Mouse (Mus musculus): ENCODE data around the gene Gcsam. TPM values are rescaled to one million over a fixed set of nuclear protein-coding genes. Genes with fewer than 3 reads are reported as not detected.

Gene Gcsam
- 0.20 TPM in 1 of 2 replicates, not detected in the other for polyA plus RNA-seq (2016; fragmentation: Nextera tagmentation; extraction: Ambion mirVana)

DNA sequence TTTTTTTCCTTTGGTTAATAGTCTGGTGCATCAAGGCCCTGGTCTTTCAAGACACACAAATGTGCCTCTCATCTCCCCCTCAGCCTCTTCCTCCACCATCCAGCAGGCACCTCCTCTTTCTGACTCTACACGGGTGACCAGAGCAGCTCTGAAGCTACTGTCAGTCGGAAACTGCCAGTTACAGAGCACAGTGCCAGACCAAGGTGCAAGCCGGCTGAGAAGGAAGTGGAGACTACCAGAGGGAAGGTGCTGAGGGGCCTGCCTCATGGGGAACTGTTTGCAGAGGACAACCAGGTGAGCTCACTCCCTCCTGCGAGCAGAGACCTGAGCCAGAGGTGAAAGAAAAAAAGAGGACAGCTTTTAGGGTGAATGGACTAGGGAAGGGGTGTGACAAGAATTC is at the start of gene Gcsam:
Gcsam (plus strand) TSS at position 114 of the 400 bp plus-strand sequence.
- no peak for ATAC-seq (ENCODE audit: low FRiP score, low read depth)
- H3K9ac ChIP-seq, result no peak within 1 kb of the TSS
- H3K27ac ChIP-seq, result no peak within 1 kb of the TSS
- H3K4me2 ChIP-seq (replicated peaks), result no peak within 1 kb of the TSS
- no peaks in the 10 kb centered on the region for H3K9me3 ChIP-seq
- no peaks in the 10 kb centered on the region for H3K4me1 ChIP-seq
- H3K36me3 ChIP-seq, result no peaks in the 10 kb centered on the region
- H3K27me3 ChIP-seq (replicated peaks), result no peaks in the 10 kb centered on the region
- H3K4me3 ChIP-seq, result no peak within 1 kb of the TSS
- WGBS, result 82% methylated on average over 4 of the region's 4 CpGs

DNA sequence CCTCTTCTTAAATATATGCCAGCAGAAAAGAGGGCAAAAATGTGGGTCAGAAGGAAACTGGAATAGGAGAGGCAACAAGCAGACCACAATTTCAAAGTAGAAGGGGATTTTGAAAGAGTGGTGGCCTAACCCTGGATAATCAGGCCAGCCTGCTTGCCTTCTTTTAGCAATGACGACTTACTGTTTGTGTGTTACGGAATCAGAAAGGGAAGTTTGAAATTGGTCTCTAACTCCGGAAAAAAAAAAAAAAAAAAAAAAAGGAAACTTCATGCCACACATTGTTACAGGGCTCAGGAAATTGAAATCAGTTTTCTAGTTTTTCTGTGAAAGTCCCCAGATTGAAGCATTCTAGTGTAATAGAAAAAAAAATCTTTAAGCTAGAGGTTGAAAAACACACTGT is 48.4 kb upstream of the Gcsam start:
- Histone ChIP-seq H3K9me3 (no peaks in the 10 kb centered on the region), H3K4me1 (no peaks in the 10 kb centered on the region), H3K36me3 (no peaks in the 10 kb centered on the region), H3K4me2 (replicated peaks) (no peak overlapping the region), H3K27me3 (replicated peaks) (no peaks in the 10 kb centered on the region), H3K27ac (no peak overlapping the region), H3K9ac (no peak overlapping the region), H3K4me3 (no peak overlapping the region)
- no peak for ATAC-seq (ENCODE audit: low FRiP score, low read depth)
- 76% methylated on average over 3 of the region's 3 CpGs for WGBS

DNA sequence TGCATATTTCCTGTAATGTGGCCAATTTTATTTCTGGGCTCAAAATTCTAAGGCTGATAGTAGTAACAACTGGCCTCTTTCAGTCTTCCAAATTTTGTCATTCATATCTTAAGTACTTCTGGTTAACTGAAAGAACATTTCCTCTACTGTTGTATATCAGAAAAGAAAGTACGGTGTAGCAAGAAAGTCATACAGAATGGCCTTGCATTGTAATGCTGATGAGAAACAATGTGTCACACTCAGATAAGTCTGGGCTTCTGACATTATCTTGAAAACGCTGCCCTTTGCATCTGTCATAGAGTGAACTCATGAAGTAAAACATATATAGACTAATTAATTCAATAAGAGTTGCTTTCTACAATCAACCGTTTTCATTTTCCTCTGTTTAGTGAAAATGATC is 37.9 kb upstream of the Gcsam start:
- Histone ChIP-seq H3K9ac (no peak overlapping the region), H3K4me3 (no peak overlapping the region), H3K9me3 (no peaks in the 10 kb centered on the region), H3K4me1 (no peaks in the 10 kb centered on the region), H3K36me3 (no peaks in the 10 kb centered on the region), H3K27me3 (replicated peaks) (no peaks in the 10 kb centered on the region), H3K4me2 (replicated peaks) (no peak overlapping the region), H3K27ac (no peak overlapping the region)
- 89% methylated on average over 3 of the region's 3 CpGs for WGBS
- ATAC-seq (ENCODE audit: low FRiP score, low read depth), result no peak

DNA sequence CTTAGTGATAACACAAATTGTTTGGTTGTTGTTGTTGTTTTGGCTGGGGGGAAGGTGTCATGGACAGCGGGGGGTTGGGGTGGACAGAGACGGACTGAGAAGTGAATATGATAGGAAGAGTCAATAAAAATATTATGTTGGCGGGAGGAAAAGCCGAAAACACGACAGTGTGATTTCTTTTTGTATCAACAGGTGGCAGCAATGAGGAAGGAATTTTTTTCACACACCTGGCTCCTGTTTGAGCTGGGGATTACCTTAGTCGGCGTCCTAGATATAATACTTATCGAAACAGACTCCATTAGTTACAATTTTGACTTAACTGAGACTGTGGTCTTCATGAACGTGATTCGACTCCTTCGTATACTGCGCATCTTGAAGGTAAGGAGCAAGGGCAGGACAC is 30.3 kb upstream of the Gcsam start:
- H3K36me3 ChIP-seq, result no peaks in the 10 kb centered on the region
- H3K27ac ChIP-seq, result no peak overlapping the region
- no peaks in the 10 kb centered on the region for H3K27me3 ChIP-seq (replicated peaks)
- no peaks in the 10 kb centered on the region for H3K9me3 ChIP-seq
- WGBS, result 70% methylated on average over 12 of the region's 12 CpGs
- H3K4me1 ChIP-seq, result no peaks in the 10 kb centered on the region
- H3K9ac ChIP-seq, result no peak overlapping the region
- no peak overlapping the region for H3K4me3 ChIP-seq
- ATAC-seq (ENCODE audit: low FRiP score, low read depth), result no peak
- no peak overlapping the region for H3K4me2 ChIP-seq (replicated peaks)

- H3K27ac ChIP-seq, result no peak overlapping the region
- 36% methylated on average over 2 of the region's 2 CpGs for whole genome bisulfite sequencing
- no peak overlapping the region for H3K4me2 ChIP-seq (replicated peaks)
- no peak overlapping the region for H3K4me3 ChIP-seq
- no peaks in the 10 kb centered on the region for H3K27me3 ChIP-seq (replicated peaks)
- H3K9me3 ChIP-seq, result no peaks in the 10 kb centered on the region
- no peaks in the 10 kb centered on the region for H3K36me3 ChIP-seq
- ATAC-seq (ENCODE audit: low FRiP score, low read depth), result no peak
- H3K4me1 ChIP-seq, result no peaks in the 10 kb centered on the region
- H3K9ac ChIP-seq, result no peak overlapping the region
These were observed 27.7 kb upstream of the Gcsam start for GRCm38 (mm10) chr16:45582512-45582911.

DNA sequence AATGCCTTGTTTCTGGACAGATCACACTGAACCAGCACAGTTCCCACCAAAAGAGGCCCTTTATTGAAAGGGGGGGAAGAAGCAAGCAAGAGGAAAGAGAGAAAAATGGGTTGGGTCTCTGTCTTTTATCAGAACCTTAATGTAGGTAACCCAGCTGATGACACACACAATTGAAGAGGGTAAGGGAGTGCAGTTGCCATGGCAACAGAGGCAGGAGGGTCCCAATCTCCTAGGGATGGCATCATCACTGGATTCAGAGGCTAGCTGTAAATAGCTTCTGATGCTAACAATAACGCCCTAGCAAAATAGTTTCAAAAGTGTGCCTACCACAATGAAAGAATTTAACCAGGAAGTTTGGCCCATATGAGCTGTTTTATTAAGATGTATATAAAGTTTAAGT is 16.5 kb upstream of the Gcsam start:
- Histone ChIP-seq H3K4me2 (replicated peaks) (no peak overlapping the region), H3K4me1 (no peaks in the 10 kb centered on the region), H3K4me3 (no peak overlapping the region), H3K36me3 (no peaks in the 10 kb centered on the region), H3K27me3 (replicated peaks) (no peaks in the 10 kb centered on the region), H3K27ac (no peak overlapping the region), H3K9me3 (no peaks in the 10 kb centered on the region), H3K9ac (no peak overlapping the region)
- 49% methylated on average over 1 of the region's 1 CpGs for WGBS
- no peak for ATAC-seq (ENCODE audit: low FRiP score, low read depth)

GRCm38 (mm10) chr16:45595494-45595893 is 14.7 kb upstream of the Gcsam start:
- Histone ChIP-seq H3K36me3 (no peaks in the 10 kb centered on the region), H3K27ac (no peak overlapping the region), H3K9me3 (no peaks in the 10 kb centered on the region), H3K4me1 (no peaks in the 10 kb centered on the region), H3K4me3 (no peak overlapping the region), H3K27me3 (replicated peaks) (no peaks in the 10 kb centered on the region), H3K4me2 (replicated peaks) (no peak overlapping the region), H3K9ac (no peak overlapping the region)
- ATAC-seq (ENCODE audit: low FRiP score, low read depth), result no peak

DNA sequence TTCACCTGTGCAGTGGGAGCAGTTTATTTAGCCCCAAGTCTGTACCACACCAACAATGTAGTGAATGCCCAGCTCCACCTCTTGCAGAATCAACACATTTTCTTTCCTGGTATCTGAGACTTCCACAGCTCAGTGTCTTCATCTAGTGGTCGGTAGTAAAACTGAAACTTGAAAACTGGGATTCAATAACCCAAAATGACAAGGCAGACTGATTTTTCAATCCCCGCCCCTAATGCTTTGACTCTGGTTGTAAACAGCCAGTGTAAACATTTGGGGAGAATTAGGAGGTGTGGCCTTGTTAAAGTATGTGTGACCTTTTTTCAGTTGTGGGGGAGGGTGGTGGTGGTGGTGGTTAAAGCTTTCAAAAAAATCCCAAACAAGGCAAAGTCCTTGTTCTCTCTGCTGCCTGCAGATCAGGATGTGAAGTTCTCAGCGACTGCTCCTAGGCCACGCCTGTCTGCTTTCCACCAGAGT is 1.7 kb upstream of the Gcsam start:
- no peak for ATAC-seq (ENCODE audit: low FRiP score, low read depth)
- no peaks in the 10 kb centered on the region for H3K4me1 ChIP-seq
- H3K4me2 ChIP-seq (replicated peaks), result no peak overlapping the region
- H3K36me3 ChIP-seq, result no peaks in the 10 kb centered on the region
- WGBS, result 54% methylated on average over 4 of the region's 4 CpGs
- no peak overlapping the region for H3K4me3 ChIP-seq
- no peak overlapping the region for H3K27ac ChIP-seq
- no peak overlapping the region for H3K9ac ChIP-seq
- no peaks in the 10 kb centered on the region for H3K27me3 ChIP-seq (replicated peaks)
- no peaks in the 10 kb centered on the region for H3K9me3 ChIP-seq

DNA sequence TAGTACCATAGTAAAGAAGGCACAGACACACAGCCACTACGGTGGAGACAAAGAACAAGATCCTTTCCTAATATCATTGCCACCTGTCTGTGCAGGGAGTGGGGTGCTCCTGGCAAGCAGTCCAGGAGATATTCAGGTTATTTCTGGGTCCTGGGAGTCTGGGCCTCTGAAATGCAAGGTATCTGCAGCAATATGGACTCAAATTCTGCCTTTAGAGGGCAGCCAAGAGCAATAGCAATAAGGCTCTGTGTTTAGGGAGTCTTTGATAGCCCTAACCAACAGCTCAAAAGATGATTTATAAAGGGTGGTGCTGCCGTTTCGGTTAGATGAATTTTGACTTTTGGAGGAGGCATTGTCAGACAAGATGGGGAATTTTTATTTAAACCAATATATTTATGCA is 880 bp upstream of the Gcsam start:
- 77% methylated on average over 3 of the region's 3 CpGs for WGBS
- Histone ChIP-seq H3K4me2 (replicated peaks) (no peak overlapping the region), H3K27me3 (replicated peaks) (no peaks in the 10 kb centered on the region), H3K9me3 (no peaks in the 10 kb centered on the region), H3K9ac (no peak overlapping the region), H3K4me3 (no peak overlapping the region), H3K27ac (no peak overlapping the region), H3K36me3 (no peaks in the 10 kb centered on the region), H3K4me1 (no peaks in the 10 kb centered on the region)
- ATAC-seq (ENCODE audit: low FRiP score, low read depth), result no peak

DNA sequence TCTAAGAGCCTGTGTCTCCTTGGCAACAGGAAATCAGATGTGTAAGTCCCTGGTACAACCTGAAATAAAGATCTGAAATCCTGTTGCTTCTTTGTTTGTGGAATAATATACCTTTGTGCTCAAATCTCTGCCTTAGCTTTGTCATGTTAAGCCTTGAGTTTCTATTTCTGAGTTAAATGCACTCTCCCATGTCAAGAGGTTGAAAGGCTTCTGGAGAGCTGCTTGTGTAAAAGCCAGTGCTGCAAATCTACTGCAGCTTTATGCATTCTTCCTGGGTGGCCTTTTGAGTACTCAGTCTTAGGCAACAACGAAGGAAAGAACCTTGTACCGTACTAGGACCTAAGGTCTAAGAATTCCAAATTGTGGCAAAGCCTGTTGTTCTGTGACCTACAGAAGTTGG is 3.1 kb downstream of the Gcsam start:
- Histone ChIP-seq H3K27ac (no peak overlapping the region), H3K4me3 (no peak overlapping the region), H3K27me3 (replicated peaks) (no peaks in the 10 kb centered on the region), H3K36me3 (no peaks in the 10 kb centered on the region), H3K9ac (no peak overlapping the region), H3K9me3 (no peaks in the 10 kb centered on the region), H3K4me1 (no peaks in the 10 kb centered on the region), H3K4me2 (replicated peaks) (no peak overlapping the region)
- 70% methylated on average over 2 of the region's 2 CpGs for WGBS
- ATAC-seq (ENCODE audit: low FRiP score, low read depth), result no peak

- Histone ChIP-seq H3K36me3 (no peaks in the 10 kb centered on the region), H3K27ac (no peak overlapping the region), H3K9ac (no peak overlapping the region), H3K4me1 (no peaks in the 10 kb centered on the region), H3K4me2 (replicated peaks) (no peak overlapping the region), H3K9me3 (no peaks in the 10 kb centered on the region), H3K27me3 (replicated peaks) (no peaks in the 10 kb centered on the region), H3K4me3 (no peak overlapping the region)
- WGBS, result 88% methylated on average over 1 of the region's 1 CpGs
- ATAC-seq (ENCODE audit: low FRiP score, low read depth), result no peak
These were observed 5.8 kb downstream of the Gcsam start for GRCm38 (mm10) chr16:45615944-45616343.

- ATAC-seq (ENCODE audit: low FRiP score, low read depth), result no peak
- Histone ChIP-seq H3K4me3 (no peak overlapping the region), H3K4me1 (no peaks in the 10 kb centered on the region), H3K27ac (no peak overlapping the region), H3K4me2 (replicated peaks) (no peak overlapping the region), H3K9me3 (no peaks in the 10 kb centered on the region), H3K27me3 (replicated peaks) (no peaks in the 10 kb centered on the region), H3K9ac (no peak overlapping the region), H3K36me3 (no peaks in the 10 kb centered on the region)
- 78% methylated on average over 8 of the region's 8 CpGs for WGBS
These were observed 9.7 kb downstream of the Gcsam start for GRCm38 (mm10) chr16:45619751-45620375.

DNA sequence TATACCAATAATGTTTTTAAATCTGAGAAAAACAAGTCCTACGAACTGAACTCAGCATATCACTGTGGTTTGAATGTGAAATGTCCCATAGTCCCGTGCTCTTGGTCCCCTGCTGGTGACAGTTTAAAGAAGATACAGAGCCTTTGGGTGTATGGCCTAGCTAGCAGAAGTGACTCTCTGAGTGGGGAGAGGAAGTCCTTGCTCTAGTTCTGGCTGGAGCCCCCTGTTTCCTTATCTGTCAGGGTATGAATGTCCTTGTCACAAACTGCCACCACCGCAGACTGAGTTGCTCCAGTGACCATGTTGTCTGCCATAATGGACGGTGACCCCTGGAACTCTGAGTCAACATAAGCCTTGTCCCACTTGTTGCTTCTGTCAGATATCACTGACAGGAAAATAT is 13.1 kb downstream of the Gcsam start:
- Histone ChIP-seq H3K27me3 (replicated peaks) (no peaks in the 10 kb centered on the region), H3K9me3 (no peaks in the 10 kb centered on the region), H3K9ac (no peak overlapping the region), H3K4me3 (no peak overlapping the region), H3K4me2 (replicated peaks) (no peak overlapping the region), H3K36me3 (no peaks in the 10 kb centered on the region), H3K27ac (no peak overlapping the region), H3K4me1 (no peaks in the 10 kb centered on the region)
- no peak for ATAC-seq (ENCODE audit: low FRiP score, low read depth)
- WGBS, result 97% methylated on average over 4 of the region's 4 CpGs

Measured in neural tube, embryonic 12.5 days (tissue).